8 mouse cellular contexts compared by ENCODE assay signal in the genomic region with DNA sequence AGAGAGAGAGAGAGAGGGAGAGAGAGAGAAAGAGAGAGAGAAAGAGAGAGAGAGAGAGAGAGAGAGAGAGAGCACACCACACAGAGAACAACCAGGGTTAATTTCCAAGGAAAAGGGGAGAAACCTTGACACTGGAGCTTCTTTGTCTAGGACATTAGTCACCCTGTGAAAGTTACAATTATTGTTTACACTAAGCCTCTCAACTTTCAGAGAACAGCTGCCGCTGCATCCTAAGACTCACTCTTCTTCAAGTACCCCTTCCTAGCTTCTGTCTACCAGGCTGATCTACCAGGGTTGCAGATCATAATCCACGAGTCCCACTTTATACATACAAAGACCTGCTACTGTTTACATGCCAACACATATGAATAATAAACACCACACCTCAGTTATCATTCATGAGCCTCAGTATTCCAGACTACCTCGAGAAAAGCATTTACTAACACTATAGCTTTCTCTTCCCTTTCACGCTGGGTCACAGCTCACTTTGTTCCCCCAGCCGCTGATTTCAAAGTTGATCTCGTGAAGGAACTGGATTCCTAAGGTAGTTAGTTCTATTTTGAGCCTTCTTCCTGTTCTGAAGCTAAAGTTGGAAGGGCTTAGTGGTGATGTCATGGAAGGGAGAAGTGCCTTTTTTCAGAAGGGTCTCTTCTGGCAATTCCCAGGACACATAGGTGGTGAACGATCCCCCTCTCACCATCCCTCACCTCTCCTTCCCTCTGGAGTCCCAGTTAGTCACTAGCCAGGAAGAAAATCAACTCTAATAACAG.
DNase-seq lines count a peak whose midpoint lies in the region; ATAC-seq and TF ChIP-seq lines count a peak whose summit lies in the region.

No protein-coding gene starts in this region.

- peak overlapping the region; percentile 85 for H3K4me3 ChIP-seq in embryonic facial prominence, embryonic 15.5 days (replicated peaks)
- H3K4me3 ChIP-seq in hindbrain, postnatal 0 days (ENCODE audit: low read length), result peak overlapping the region; percentile 90

- H3K4me2 ChIP-seq in embryonic facial prominence, embryonic 15.5 days (replicated peaks), result peak overlapping the region; percentile 93
- peak overlapping the region; percentile 94 for H3K4me2 ChIP-seq in hindbrain, postnatal 0 days (ENCODE audit: low read depth, low read length)

- no peaks in the 10 kb centered on the region for H3K9me3 ChIP-seq in embryonic facial prominence, embryonic 15.5 days (replicated peaks)
- H3K9me3 ChIP-seq in hindbrain, postnatal 0 days (ENCODE audit: low read length), result no peaks in the 10 kb centered on the region

- 31% methylated on average over 7 of the region's 7 CpGs for WGBS in embryonic facial prominence, embryonic 15.5 days
- 22% methylated on average over 7 of the region's 7 CpGs for whole genome bisulfite sequencing in hindbrain, postnatal 0 days

- no peak for TF ChIP-seq CTCF in hindbrain, postnatal 0 days (IDR thresholded peaks at IDR 0.05; ENCODE audit: low read depth)

- intact Hi-C loops in heart, postnatal 25 days (cut with DNase I), result loop anchor here (2.0 kb wide), 2 partner anchors 61 to 87 kb away; no protein-coding TSS in a partner anchor

- peak; percentile 53 to 66 for DNase-seq in heart, adult 18-20 months
- DNase-seq in heart, postnatal 25 days (ENCODE audit: low spot score), result no peak
- DNase-seq in hindbrain, postnatal 0 days (ENCODE audit: low spot score), result no peak
- DNase-seq in naive thymus-derived CD4-positive, alpha-beta T cell, adult 2 months (ENCODE audit: low read depth), result peak; percentile 29
- no peak for DNase-seq in MN1 (ENCODE audit: low spot score)
- DNase-seq in adrenal gland, adult 18-20 months (ENCODE audit: low spot score in 2 of 2), result no peak
- no peak for DNase-seq in frontal cortex, postnatal 10 days (ENCODE audit: low spot score in 2 of 2)

- H3K27ac ChIP-seq in embryonic facial prominence, embryonic 15.5 days (replicated peaks), result 0 out of 2 replicates have a peak overlapping the region, but pooled peaks have one; percentile 93
- H3K27ac ChIP-seq in hindbrain, postnatal 0 days, result peak overlapping the region; percentile 96; the same call in 1 of the 2 replicates

- ATAC-seq in embryonic facial prominence, embryonic 15.5 days (ENCODE audit: insufficient number of reproducible peaks, low FRiP score, low TSS enrichment, low read depth), result no peak
- no peak for ATAC-seq in hindbrain, postnatal 0 days

- H3K27me3 ChIP-seq in embryonic facial prominence, embryonic 15.5 days, result no peaks in the 10 kb centered on the region
- no peaks in the 10 kb centered on the region for H3K27me3 ChIP-seq in hindbrain, postnatal 0 days (ENCODE audit: insufficient read depth, low read length)

- peaks cover 4% of the 10 kb centered on the region; the same call in 1 of the 2 replicates for H3K36me3 ChIP-seq in embryonic facial prominence, embryonic 15.5 days
- no peaks in the 10 kb centered on the region for H3K36me3 ChIP-seq in hindbrain, postnatal 0 days (ENCODE audit: insufficient read depth, low read length)

- H3K4me1 ChIP-seq in embryonic facial prominence, embryonic 15.5 days, result peaks cover 24% of the 10 kb centered on the region
- H3K4me1 ChIP-seq in hindbrain, postnatal 0 days (ENCODE audit: insufficient read depth, low read length), result peaks cover 3% of the 10 kb centered on the region; the same call in 1 of the 2 replicates

- no peak overlapping the region for H3K9ac ChIP-seq in embryonic facial prominence, embryonic 15.5 days
- peak overlapping the region; percentile 95; the same call in 1 of the 2 replicates for H3K9ac ChIP-seq in hindbrain, postnatal 0 days (replicated peaks; ENCODE audit: low read length)

Comparison
In these comparisons a context has a peak if more than half of its experiments do, and no peak if none do; other contexts are left out.
1. DNase-seq: peak in heart, adult 18-20 months (2 of 2) and naive thymus-derived CD4-positive, alpha-beta T cell, adult 2 months (single experiment); none in heart, postnatal 25 days (single experiment), hindbrain, postnatal 0 days (single experiment), MN1 (single experiment), adrenal gland, adult 18-20 months (0 of 2) and frontal cortex, postnatal 10 days (0 of 2).